Mouse (Mus musculus) embryonic facial prominence, embryonic 11.5 days (tissue): ENCODE results near the gene Rnf115. TPM values are rescaled to one million over a fixed set of nuclear protein-coding genes. Genes with fewer than 3 reads are reported as not detected.

Experiments
- ATAC-seq: fragments of 200-750 bp; cut with Nextera tagmentation; replicated peaks from 2 replicates; pipeline ENCODE4 v1.8.0; 2017; ENCODE audit warnings: low read depth; ENCODE audit not compliant: insufficient number of reproducible peaks, low FRiP score, low TSS enrichment
- DNase-seq: peaks from one replicate; pipeline ENCODE4 v3.0.0-alpha.2; 2015; ENCODE audit warnings: low spot score
- H3K27ac ChIP-seq: fragments of 300-500 bp; sonication (generic); replicated peaks from 2 replicates; pipeline ENCODE4 v1.5.1; 2014; ENCODE audit warnings: mild to moderate bottlenecking, low read depth, low read length, control low read depth
- H3K27me3 ChIP-seq: fragments of 300-500 bp; sonication (generic); 2 replicates; pipeline ENCODE4 v1.6.1; 2014; ENCODE audit warnings: mild to moderate bottlenecking, low read length, moderate library complexity, mixed read lengths; ENCODE audit not compliant: control insufficient read depth, insufficient read depth
- H3K36me3 ChIP-seq: fragments of 300-500 bp; sonication (generic); replicated peaks from 2 replicates; pipeline ENCODE4 v1.6.1; 2014; ENCODE audit warnings: low read depth, mild to moderate bottlenecking, low read length, moderate library complexity, mixed read lengths; ENCODE audit not compliant: control insufficient read depth, insufficient read depth
- H3K4me1 ChIP-seq: fragments of 300-500 bp; sonication (generic); 2 replicates; pipeline ENCODE4 v1.6.1; 2014; ENCODE audit warnings: low read length, mixed read lengths; ENCODE audit not compliant: control insufficient read depth, insufficient read depth
- H3K4me2 ChIP-seq: fragments of 300-500 bp; sonication (generic); 2 replicates; pipeline ENCODE4 v1.6.1; 2014; ENCODE audit warnings: low read depth, mild to moderate bottlenecking, control low read depth, low read length, moderate library complexity
- H3K4me3 ChIP-seq: fragments of 300-500 bp; sonication (generic); 2 replicates; pipeline ENCODE4 v1.5.1; 2014; ENCODE audit warnings: low read depth, low read length, control low read depth
- H3K9ac ChIP-seq: fragments of 300-500 bp; sonication (generic); replicated peaks from 2 replicates; pipeline ENCODE4 v1.6.1; 2014; ENCODE audit warnings: mild to moderate bottlenecking, control low read depth, low read length
- H3K9me3 ChIP-seq: fragments of 300-500 bp; sonication (generic); replicated peaks from 2 replicates; pipeline ENCODE4 v1.6.1; 2016; ENCODE audit warnings: mild to moderate bottlenecking, low read length, inconsistent platforms, mixed read lengths; ENCODE audit not compliant: control insufficient read depth
- WGBS: fragments of 180-500 bp; shearing (Covaris S2); extraction: QIAGEN DNeasy Blood & Tissue Kit; methylation state at CpG from one replicate; pipeline ENCODE4 v1.1.7; 2014; 5-methylcytosine and 5-hydroxymethylcytosine counted together
- polyA plus RNA-seq: library from polyadenylated mRNA; unstranded; fragments of >200 nt; fragmentation: Nextera tagmentation; extraction: Ambion mirVana; gene quantifications from 2 replicates; pipeline ENCODE4 v1.2.1, GENCODE M21; 2014

Gene Rnf115
- polyA plus RNA-seq, 1 experiment from 2014 or later = 85.1 TPM

DNA sequence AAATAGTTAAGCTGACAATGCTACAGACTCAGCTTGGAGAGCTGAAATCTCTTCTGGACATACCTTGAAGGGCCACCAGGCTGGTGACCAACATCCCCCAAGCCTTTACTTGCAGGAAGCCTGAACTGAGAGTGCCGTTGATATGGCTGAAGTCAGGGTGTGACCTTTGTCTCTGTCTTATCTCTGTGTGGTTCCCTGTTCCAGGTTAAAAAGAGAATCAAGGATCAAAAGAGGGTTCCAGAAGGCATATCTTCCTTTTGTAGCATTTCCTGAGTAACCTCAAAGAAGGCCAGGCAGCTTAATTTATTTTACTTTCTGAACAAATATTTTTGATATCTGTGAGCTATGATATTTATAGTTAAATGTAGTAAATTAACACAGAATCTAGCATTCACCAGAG, 74.8 kb downstream of the Rnf115 start:
- ATAC-seq = no peak
- 78% methylated on average over 1 of the region's 1 CpGs for WGBS
- H3K27ac ChIP-seq = no peak overlapping the region

DNA sequence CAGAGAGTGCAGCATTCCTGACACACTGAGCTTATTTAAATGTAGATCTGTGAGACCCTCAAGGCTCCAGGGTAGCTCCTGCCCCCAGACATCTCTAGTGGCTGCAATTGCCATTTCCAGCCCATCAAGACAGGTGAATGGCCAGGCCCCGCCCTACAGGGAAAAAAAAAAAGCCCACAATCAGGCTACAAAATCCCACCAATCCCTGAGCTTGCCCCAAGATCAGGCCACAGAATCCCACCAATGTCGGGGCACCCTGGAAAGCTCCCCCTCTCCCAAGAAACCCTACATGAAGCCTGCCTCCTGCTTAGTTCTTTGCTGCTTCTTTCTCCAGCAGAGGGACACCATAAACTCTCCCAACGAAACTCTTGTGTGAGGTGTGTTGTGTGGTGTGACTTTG, 80.7 kb downstream of the Rnf115 start:
- WGBS = 85% methylated on average over 3 of the region's 3 CpGs
- H3K4me1 ChIP-seq = no peaks in the 10 kb centered on the region
- H3K27me3 ChIP-seq = no peaks in the 10 kb centered on the region
- no peak for DNase-seq
- no peak overlapping the region for H3K4me2 ChIP-seq
- no peak overlapping the region for H3K9ac ChIP-seq
- H3K9me3 ChIP-seq = no peaks in the 10 kb centered on the region
- H3K27ac ChIP-seq = no peak overlapping the region
- no peak overlapping the region for H3K4me3 ChIP-seq
- no peaks in the 10 kb centered on the region for H3K36me3 ChIP-seq
- no peak for ATAC-seq

More for the DNA sequence above, 74.8 kb downstream of the Rnf115 start:
- Histone ChIP-seq H3K4me1 (no peaks in the 10 kb centered on the region), H3K27me3 (no peaks in the 10 kb centered on the region), H3K4me2 (no peak overlapping the region), H3K9ac (no peak overlapping the region), H3K9me3 (no peaks in the 10 kb centered on the region), H3K36me3 (no peaks in the 10 kb centered on the region), H3K4me3 (no peak overlapping the region)
- DNase-seq = no peak

DNA sequence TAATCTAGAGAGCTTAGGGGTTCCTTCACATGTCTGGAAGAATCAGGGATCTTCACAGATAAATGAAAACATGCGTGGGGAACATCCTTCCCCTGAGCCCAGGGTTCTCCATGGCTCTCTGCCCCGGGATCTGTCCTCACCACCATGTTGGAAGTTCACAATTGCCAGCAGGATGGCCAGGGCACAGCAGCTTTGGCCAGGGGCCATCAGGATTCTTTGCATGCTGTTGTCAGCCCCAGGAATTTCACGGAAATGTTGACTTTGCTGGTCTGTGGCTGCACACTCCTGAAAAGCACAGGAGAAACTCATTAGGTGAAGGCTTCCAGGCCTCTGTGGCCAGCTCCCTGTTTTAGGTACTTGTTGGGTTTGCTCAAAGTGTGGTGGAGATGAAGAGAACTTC, 81.2 kb downstream of the Rnf115 start:
- H3K4me1 ChIP-seq = no peaks in the 10 kb centered on the region
- H3K27me3 ChIP-seq = no peaks in the 10 kb centered on the region
- no peak overlapping the region for H3K9ac ChIP-seq
- no peak overlapping the region for H3K4me2 ChIP-seq
- H3K4me3 ChIP-seq = no peak overlapping the region
- no peak overlapping the region for H3K27ac ChIP-seq
- no peaks in the 10 kb centered on the region for H3K9me3 ChIP-seq
- WGBS = 82% methylated on average over 3 of the region's 3 CpGs
- DNase-seq (no peak), ATAC-seq (no peak)
- H3K36me3 ChIP-seq = no peaks in the 10 kb centered on the region

DNA sequence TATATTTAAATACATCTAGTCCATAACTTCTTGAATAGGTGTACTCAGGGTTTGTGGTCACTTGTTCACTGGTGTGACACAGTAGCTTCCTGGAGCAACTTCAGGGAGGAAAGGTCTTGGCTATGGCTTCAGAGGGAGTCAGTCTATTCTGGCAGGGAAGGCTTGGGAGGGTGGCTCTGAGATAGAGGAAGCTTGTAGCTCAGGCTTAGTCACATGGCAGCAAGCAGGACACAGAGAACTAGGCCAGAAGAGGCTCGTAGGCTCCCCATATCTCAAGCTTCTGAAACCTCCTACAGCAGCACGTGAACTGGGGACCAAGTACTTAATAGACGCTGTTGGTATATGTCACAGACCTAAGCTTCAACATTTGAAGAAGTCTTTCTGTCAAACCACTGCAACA, 83.8 kb downstream of the Rnf115 start:
- no peak overlapping the region for H3K27ac ChIP-seq
- no peaks in the 10 kb centered on the region for H3K4me1 ChIP-seq
- 83% methylated on average over 3 of the region's 3 CpGs for WGBS
- DNase-seq = no peak
- H3K36me3 ChIP-seq = no peaks in the 10 kb centered on the region
- no peaks in the 10 kb centered on the region for H3K9me3 ChIP-seq
- H3K27me3 ChIP-seq = no peaks in the 10 kb centered on the region
- ATAC-seq = no peak
- no peak overlapping the region for H3K4me2 ChIP-seq
- H3K9ac ChIP-seq = no peak overlapping the region
- H3K4me3 ChIP-seq = no peak overlapping the region

DNA sequence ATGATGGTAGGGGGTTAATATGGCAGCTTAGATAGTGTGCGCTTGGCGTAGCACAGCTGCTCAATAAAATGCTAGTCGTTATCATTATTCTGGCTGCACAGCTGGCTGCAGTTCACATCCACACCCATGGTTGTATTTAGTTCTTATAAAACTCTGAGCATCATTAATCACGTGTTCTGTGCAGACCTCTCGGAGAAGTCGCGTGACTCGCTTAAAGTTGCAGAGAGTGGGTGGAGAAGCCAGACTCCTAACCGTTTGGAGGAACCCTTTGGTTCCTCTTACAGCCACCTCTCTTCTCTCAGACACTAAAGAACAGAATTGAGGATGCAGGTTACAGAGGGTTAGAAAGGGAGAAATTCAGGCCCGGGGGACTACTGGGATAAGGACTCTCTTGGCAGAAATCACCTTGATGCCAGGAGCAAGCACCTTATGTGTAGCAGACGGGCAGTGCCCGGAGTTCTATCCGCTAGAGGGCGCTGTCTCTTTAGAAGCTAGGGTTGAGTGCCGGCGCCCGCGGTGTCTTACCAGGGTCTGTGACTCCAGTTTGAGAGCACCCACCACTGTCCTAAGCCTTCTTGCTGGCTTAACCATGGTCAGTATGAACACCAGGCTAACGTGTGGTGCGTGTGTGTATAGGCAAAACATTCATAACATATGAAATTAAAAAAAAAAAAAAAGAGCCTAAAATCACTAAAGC, 85.1 kb downstream of the Rnf115 start:
- Histone ChIP-seq H3K4me1 (no peaks in the 10 kb centered on the region), H3K27ac (no peak overlapping the region), H3K4me2 (no peak overlapping the region), H3K4me3 (no peak overlapping the region), H3K9me3 (no peaks in the 10 kb centered on the region), H3K27me3 (no peaks in the 10 kb centered on the region), H3K9ac (no peak overlapping the region), H3K36me3 (no peaks in the 10 kb centered on the region)
- 47% methylated on average over 20 of the region's 20 CpGs for WGBS
- DNase-seq = peak; percentile 83
- no peak for ATAC-seq

DNA sequence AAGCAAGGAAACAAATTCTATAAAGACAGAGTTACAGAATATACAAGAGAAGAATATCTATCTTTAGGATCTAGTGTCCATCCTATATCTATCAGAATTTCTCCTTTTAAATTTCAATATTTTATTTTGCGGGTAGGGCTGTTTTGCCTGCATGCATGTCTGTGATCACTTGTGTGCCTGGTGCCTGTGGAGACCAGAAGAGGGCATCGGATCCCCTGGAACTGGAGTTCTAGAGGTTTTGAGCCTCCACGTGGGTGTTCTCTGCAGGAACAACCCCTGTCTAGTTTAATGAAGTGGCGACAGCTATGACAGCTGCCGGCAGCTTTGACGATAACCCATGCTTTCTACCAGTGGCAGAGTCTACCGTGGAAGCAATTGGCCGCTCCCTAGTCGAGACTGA, 85.6 kb downstream of the Rnf115 start:
- Histone ChIP-seq H3K9ac (no peak overlapping the region), H3K4me1 (no peaks in the 10 kb centered on the region), H3K9me3 (no peaks in the 10 kb centered on the region), H3K27me3 (no peaks in the 10 kb centered on the region), H3K4me3 (no peak overlapping the region), H3K4me2 (no peak overlapping the region), H3K36me3 (no peaks in the 10 kb centered on the region), H3K27ac (no peak overlapping the region)
- DNase-seq = peak; percentile 50
- ATAC-seq = 0 out of 2 replicates have a peak, but pooled peaks have one; percentile 56
- 33% methylated on average over 9 of the region's 9 CpGs for WGBS

DNA sequence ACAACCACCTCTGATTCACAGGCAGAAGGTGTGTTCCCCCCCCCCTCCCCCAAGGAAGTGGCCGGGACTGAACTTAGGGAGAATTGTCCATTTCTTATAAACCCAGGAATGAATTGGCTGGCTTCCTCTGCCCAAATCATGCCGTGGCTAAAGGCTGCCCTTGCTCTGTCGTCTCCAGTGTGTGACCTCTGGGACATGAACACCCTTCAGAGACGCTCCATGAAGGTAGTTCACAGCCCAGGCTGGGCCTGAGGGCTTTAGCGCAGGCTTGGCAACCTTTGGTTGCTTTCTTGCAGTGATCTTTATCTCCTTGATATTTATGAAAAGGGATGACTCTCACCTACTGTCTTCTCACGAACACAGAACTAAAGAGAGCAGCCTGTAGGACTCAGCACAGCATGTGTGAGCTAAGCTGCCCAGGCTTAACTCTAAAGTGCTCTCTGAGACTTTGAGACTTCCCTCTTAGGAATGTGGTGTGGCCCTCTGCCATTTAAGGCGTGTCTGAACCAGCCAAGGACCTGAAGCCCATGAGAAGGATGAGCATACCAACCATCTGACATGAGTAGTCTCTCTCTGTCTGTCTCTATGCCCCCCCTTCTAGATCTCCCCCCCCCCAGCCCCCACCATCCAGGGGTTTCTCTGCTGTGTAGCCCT, 86.3 kb downstream of the Rnf115 start:
- Histone ChIP-seq H3K4me3 (no peak overlapping the region), H3K27ac (no peak overlapping the region), H3K4me2 (no peak overlapping the region; the same call in 1 of the 2 replicates), H3K9ac (no peak overlapping the region), H3K4me1 (no peaks in the 10 kb centered on the region), H3K36me3 (no peaks in the 10 kb centered on the region), H3K27me3 (no peaks in the 10 kb centered on the region), H3K9me3 (no peaks in the 10 kb centered on the region)
- ATAC-seq = no peak
- WGBS = 55% methylated on average over 7 of the region's 7 CpGs
- DNase-seq = no peak

DNA sequence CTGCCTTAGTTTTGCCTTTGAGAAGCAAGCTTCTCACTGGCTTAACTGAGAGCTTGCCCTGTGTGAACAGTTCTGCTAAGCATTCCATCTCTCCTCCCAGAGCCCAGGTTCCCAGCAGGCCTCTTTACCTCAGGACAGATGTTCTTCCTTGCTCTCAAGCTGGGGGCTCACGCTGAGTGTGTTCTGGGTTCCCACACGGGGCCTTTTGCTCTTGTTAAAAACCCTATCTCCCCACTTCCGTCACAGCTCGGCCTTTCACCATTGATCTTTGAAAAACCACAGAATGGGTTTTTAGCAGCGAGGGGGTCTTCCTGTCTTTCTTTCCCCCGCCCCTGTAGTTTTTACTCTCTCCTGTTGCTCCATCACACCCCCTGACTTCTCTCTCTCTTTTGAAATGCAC, 86.9 kb downstream of the Rnf115 start:
- Histone ChIP-seq H3K9ac (no peak overlapping the region), H3K4me1 (no peaks in the 10 kb centered on the region), H3K27ac (no peak overlapping the region), H3K4me2 (no peak overlapping the region), H3K27me3 (no peaks in the 10 kb centered on the region), H3K9me3 (no peaks in the 10 kb centered on the region), H3K36me3 (no peaks in the 10 kb centered on the region), H3K4me3 (no peak overlapping the region)
- DNase-seq = no peak
- ATAC-seq = no peak
- 41% methylated on average over 6 of the region's 6 CpGs for WGBS
